Comparison of ENCODE assay signal across 12 mouse cellular contexts in genomic region chr16:45919572-45919971, GRCm38 (mm10). TPM values are rescaled to one million over a fixed set of nuclear protein-coding genes. Genes with fewer than 3 reads are reported as not detected.
A peak's percentile ranks its signal among the peaks of the same experiment; 100 is the strongest.
DNase-seq lines count a peak whose midpoint lies in the region; ATAC-seq and TF ChIP-seq lines count a peak whose summit lies in the region.
"Had no signal": no experiment of that assay in that cellular context is flagged by ENCODE, and none has a peak within 500 bp of the region (broad histone marks: within the 10 kb centered on the region; RNA-seq: fewer than 3 reads in every experiment).

No protein-coding gene starts in this region.

- DNase-seq in layer of hippocampus, adult 11-12 months (ENCODE audit: low spot score), result peak; percentile 10
- DNase-seq in layer of hippocampus, adult 9-10 months (ENCODE audit: low spot score), result no peak
- DNase-seq in brain, embryonic 14.5 days (ENCODE audit: low read depth), result peak; percentile 28
- DNase-seq in frontal cortex, postnatal 10 days (ENCODE audit: low spot score in 2 of 2), result peak; percentile 11 to 13
- peak; percentile 16 to 55 for DNase-seq in left cerebral cortex, postnatal 25 days (ENCODE audit: low spot score in 2 of 2)
- DNase-seq in adrenal gland, postnatal 36 days, result no peak
- DNase-seq: cerebellum, adult 8-10 months; lung, postnatal 14 days; thymus, adult 18-20 months had no signal

- no peak for TF ChIP-seq CTCF in brain, embryonic 14.5 days (IDR thresholded peaks at IDR 0.05; ENCODE audit: borderline replicate concordance, extremely low read depth, insufficient read depth, insufficient read length)

- no peak for TF ChIP-seq POLR2A in brain, embryonic 14.5 days (IDR thresholded peaks at IDR 0.05; ENCODE audit: borderline replicate concordance, extremely low read depth, insufficient read depth, insufficient read length, poor library complexity, severe bottlenecking)

- no peak for ATAC-seq in erythroid progenitor cell, adult 5-6 weeks (replicated peaks; ENCODE audit: low FRiP score, poor library complexity, severe bottlenecking)
- ATAC-seq: intestine, postnatal 0 days had no signal

- intact Hi-C loops in left cerebral cortex, postnatal 25 days (cut with DNase I), result no loop called here

RNA-seq across cellular contexts. Expression of gene Phldb2, which starts 33.8 kb away (rescaled TPM):
- 7.4 and 10.6 TPM in 2 replicates for polyA plus RNA-seq in brain, embryonic 14.5 days (2012; rRNA removed)
- total RNA-seq in left cerebral cortex, postnatal 25 days (2021), result 1 to 10 TPM; 8.0 to 8.2 TPM
- total RNA-seq in erythroid progenitor cell, adult 5-6 weeks (2015; ENCODE audit: low replicate concordance), result 6.5 TPM in 1 of 2 replicates, not detected in the other
- total RNA-seq in erythroid progenitor cell, adult 5-6 weeks (2017; ENCODE audit: low replicate concordance), result not detected in 2 replicates
- total RNA-seq in adrenal gland, postnatal 36 days (2021), result 10 to 100 TPM; 29.8 to 50.3 TPM
- total RNA-seq: megakaryocyte-erythroid progenitor cell, adult 5-6 weeks had no signal

Comparison
In these comparisons a context has a peak if more than half of its experiments do, and no peak if none do; other contexts are left out.
1. DNase-seq: peak in layer of hippocampus, adult 11-12 months (single experiment), brain, embryonic 14.5 days (single experiment), frontal cortex, postnatal 10 days (2 of 2) and left cerebral cortex, postnatal 25 days (2 of 2); none in layer of hippocampus, adult 9-10 months (single experiment) and adrenal gland, postnatal 36 days (0 of 2).